Mouse (Mus musculus) heart, adult 8-10 months (tissue): ENCODE measurements around the gene Glb1. TPM values are rescaled to one million over a fixed set of nuclear protein-coding genes. Genes with fewer than 3 reads are reported as not detected.

Experiments
- DNase-seq: peaks from one replicate; pipeline ENCODE4 v3.0.0; 2022; ENCODE audit warnings: low spot score
- total RNA-seq, 4 experiments: library from RNA; stranded (reverse); gene quantifications; 2 replicates each; pipeline ENCODE4 v1.2.4; 2022

The Glb1 gene
- total RNA-seq, 4 experiments from 2014 or later = 13.4 to 15.8 (median 14.8) TPM

DNA sequence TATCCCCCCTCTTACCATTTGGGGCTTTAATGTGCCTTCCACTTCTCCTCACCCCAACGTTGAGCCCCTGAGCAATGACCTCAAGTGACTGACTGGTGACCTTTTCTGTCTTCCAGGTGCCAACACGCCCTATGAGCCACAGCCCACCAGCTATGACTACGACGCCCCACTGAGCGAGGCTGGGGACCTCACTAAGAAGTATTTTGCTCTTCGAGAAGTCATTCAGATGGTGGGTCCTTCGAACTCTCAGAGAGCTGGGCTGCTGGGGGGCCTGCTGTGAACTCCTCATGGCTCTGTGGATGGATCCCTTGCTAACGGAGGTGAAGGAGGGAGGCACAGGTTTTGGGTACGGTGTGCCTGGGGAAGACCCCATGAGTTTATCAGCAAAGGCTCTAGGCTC, 42.0 kb downstream of the Glb1 start:
- DNase-seq = no peak

DNA sequence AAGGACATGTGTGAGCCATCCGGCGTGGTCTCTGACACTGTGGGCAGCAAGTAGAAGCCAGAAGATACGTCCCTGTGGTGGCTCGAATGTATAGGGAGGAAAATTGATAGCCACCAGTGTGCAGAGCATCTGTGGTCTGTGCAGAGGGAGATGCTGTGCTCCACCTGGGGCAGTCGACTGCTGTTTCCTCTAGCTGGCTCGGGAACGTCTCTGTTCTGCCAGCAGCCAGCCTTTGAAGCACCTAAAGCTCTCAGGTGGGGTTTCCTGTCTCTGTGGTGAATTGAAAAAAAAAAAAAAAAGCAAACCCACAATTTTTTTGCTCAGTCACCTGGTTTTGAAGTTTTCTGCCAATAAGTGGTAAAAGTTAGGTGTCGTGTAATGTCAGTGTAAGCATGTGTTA, 42.5 kb downstream of the Glb1 start:
- DNase-seq = no peak

DNA sequence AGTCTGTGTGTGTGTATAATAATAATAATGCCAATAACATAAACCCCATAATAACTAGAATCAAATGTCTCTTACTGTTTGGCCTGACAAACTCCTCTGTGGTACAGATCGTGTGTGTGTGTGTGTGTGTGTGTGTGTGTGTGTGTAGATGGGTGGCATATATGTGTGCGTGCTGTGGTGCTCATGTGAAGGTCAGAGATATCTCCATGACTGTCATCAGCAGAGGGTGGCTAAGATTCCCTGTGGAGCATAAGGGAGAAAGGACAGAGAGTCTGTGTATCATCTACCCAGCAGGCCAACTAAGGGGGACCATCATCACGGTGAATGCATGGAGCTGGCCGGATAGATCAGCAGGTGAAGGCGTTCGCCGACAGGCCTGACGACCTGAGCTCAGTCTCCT, 46.0 kb downstream of the Glb1 start:
- DNase-seq = no peak

GRCm38 (mm10) chr9:114448700-114449099, 47.8 kb downstream of the Glb1 start:
- no peak for DNase-seq

GRCm38 (mm10) chr9:114449120-114449754, 48.4 kb downstream of the Glb1 start:
- DNase-seq = no peak

- DNase-seq = no peak
Measured at GRCm38 (mm10) chr9:114451615-114452014, 50.7 kb downstream of the Glb1 start.

DNA sequence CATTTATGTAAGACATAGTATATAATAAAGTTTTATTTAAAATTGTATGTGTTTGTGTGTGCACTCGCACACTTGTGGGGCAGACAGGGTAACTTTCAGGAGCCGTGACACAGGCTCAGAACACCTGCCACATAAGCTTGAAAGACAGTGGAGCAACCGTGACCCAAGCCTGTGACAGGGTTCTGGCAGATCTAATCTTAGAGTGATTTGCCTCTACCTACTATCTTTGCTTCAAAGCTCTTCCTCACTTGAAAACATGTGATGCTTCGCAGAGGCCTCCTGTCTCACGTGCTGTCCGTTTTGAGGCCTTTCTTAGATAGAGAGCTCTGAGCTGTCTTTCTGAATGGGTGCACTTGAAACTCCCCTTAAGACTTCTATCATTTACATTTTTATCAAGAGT, 51.5 kb downstream of the Glb1 start:
- DNase-seq = no peak

DNA sequence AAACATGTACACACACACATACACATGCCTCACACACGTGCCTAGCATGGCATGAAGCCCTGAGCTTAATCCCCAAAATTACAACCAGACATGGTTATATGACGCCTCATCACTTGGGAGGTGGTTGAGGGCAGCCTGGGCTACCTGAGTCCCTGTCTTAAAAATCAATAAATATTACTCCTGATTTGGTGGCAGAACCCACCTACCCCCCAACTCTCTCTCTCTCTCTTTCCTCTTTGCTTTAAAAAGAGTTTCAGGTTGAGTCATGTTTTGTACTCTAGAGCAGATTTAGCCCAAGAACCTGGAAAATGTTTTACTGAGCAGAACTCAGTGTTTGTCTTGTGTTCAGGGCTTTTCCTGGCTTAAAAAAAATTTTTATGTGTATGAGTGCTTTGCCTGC, 54.5 kb downstream of the Glb1 start:
- DNase-seq = no peak

- no peak for DNase-seq
Measured at GRCm38 (mm10) chr9:114458436-114458835, 57.6 kb downstream of the Glb1 start.

- no peak for DNase-seq
Measured at GRCm38 (mm10) chr9:114462569-114462968, 61.7 kb downstream of the Glb1 start.

- DNase-seq = no peak
Measured at GRCm38 (mm10) chr9:114465442-114465841, 64.6 kb downstream of the Glb1 start.

DNA sequence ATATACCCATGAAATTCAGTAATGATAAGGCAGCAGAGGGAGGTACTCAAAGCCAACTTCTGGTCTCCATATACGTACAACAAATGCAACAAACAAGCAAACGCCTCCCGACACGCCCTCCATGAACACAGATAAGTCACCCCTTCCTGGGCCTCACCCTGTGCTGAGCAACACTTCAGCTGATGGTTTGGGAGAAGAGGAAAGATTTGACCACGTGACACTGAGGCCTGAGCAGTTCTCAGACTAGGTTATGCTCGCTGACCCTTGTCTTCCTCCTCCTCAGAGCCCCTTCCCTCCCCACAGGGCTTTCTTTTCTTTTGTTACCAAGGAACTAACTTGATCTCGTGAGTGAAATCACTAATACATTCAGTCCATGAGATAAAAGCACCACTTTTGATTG, 66.0 kb downstream of the Glb1 start:
- no peak for DNase-seq

DNA sequence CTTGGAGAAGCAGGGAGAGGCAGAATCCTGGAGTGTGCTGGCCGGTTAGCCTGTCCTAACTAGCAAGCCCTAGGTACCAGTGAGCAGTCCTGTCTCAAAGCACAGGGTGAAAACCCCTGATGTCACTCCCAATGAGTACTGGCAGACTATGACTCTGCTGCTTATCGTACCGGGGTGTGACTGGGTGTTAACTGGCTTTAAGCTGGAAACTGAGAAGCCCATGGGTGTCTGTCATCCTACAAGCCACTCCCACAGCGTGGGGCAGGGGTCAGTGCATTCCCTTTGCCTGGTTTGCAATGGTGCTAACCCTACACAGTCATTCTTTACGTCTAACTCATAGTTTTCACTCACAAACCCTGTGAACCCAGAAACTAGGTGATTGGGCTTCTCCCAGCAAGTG, 67.3 kb downstream of the Glb1 start:
- no peak for DNase-seq

DNA sequence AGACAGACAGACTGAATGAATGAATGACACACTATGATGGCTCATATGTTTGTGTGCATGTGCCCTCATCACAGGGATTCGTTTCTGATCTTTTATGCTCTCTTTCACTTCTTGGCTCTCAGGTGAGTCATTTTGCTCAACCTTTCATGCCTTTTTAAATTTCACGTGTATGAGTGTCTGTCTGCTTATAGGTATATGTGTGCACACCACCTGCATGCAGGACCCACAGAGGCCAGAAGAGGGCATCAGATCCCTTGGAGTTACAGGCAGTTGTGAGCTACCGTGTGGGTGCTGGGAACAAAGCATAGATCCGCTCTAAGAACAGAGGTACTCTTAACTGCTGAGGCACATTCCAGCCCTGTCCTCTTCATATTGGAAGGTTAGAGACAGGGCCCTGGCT, 67.8 kb downstream of the Glb1 start:
- no peak for DNase-seq

GRCm38 (mm10) chr9:114471892-114472291, 71.0 kb downstream of the Glb1 start:
- no peak for DNase-seq

DNA sequence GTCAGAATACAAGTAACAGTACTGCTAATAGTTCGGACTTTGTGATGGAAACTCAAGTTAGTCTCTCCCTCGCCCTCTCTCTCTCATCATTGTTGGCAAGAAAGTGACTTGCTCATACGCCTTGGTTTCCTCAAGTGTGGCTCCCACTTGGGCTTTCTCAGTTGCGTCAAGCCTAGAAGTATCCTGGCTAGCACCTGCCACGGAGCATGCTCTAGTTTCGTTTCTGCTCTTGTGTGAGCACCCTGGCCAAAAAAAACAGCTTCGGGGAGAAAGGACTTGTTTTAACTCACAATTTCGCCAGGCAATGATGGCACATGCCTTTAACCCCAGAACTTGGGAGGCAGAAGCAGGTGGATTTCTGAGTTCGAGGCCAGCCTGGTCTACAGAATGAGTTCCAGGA, 76.1 kb downstream of the Glb1 start:
- no peak for DNase-seq

DNA sequence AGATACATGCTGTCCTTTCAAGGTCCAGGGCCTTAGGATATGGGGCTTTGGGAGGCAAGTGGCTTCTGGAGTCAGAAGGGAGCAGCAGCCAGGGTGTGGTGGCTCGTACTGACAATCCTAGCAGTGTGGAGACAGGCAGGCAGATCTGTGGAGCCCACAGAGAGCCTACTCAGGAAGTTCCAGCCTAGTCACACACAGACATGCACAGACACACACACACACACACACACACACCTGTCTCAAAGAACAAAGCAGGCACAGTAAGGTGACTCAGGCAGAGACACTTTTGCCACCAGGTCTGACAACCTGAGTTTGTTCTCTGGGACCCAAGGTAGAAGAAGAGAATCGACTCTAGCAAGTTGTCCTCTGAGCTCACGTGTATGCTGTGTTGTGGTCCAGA, 80.1 kb downstream of the Glb1 start:
- no peak for DNase-seq

GRCm38 (mm10) chr9:114484771-114485170, 83.9 kb downstream of the Glb1 start:
- no peak for DNase-seq

DNA sequence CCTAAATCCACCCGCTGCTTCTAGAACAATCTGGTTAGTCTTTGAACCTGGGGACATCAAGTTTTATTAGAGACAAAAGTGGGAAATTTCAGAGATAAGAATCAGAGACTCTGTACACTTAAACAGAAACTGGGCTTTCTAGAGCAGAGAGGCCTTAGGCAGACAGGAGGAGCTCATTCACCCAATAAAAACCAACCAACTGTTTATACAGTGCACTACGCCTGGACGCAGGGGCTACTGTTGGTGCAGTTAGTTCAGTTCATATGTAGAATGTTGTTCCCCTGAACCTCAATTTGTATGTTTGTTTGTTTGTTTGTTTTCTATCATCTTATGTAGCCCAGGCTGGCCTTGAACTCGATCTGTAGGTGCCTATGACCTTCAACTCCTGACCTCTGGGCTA, 85.9 kb downstream of the Glb1 start:
- DNase-seq = no peak

GRCm38 (mm10) chr9:114487481-114488258, 86.8 kb downstream of the Glb1 start:
- DNase-seq = no peak

DNA sequence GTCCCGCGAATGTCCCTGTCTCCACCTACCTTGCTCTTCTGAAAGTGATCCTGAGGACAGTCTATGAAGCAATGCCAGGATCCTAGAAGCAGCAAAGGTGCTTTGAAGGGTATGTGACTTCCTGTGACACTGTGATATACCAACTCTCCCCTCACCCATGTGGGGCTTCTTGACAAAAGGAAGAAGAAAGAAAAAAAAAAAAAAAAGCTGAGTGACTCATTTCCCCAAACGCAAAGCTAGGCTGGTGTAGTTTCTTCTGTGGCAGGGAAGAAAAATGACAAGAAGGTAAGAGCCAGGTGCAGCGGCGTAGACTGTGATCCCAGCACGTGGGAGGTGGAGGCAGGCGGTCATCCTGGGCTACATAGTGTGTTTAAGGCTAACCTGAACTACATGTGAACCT, 95.6 kb downstream of the Glb1 start:
- DNase-seq = no peak

DNA sequence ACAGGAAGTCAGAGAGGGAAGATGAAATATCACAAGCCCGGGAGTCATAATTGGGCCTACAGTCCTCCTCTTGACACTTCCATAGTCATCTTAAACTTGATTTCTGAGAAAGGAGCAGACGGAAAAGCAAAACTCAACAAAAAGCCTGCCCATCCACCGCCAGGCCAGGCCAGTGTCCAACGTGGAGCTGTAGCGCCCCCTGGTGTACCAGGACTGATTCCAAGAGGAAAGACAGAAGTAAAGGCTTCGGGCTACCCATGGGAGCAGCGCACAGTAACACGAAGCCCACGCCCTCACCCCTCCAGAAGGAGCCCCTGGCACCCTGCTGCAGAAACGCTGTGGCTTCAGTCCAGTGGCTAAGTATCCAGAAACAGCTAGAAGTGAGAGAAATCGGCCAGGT, 97.3 kb downstream of the Glb1 start:
- DNase-seq = peak; percentile 60

DNA sequence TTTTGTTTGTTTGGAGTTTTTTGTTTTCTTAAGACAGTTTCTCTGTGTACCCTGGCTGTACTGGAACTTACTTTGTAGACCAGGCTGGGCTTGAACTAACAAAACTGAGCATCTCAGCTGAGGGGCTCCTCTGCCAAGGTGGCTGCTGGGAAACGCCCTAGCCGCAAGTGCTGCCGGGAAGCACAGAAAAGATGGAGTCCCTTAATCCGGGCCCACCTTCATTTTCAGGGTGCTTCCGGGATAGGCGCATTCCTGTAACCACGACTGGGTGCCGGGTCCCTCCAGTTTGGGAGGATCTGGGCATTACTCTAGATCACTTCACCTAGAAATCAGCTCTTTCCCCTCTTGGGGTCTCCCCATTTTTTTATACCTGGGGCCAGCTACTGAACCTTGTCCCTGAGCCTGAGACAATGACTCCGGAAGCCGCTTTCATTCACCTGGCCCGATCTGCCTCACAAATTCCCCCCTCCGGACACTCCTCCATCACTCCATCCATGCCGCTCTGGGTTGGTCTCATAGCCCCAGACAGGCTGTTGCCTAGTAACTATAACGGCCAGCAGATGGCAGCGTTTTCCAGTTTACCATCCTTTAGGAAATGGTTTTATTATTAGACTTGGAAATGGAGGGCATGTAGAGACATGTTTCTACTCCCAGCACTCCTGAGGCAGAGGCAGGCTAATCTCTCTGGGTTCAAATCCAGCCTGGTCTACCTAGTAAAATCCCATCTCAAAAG, 99.1 kb downstream of the Glb1 start:
- DNase-seq = peak; percentile 40
